Mouse (Mus musculus) midbrain, postnatal 0 days (tissue): ENCODE data around the gene Filip1l. TPM values are rescaled to one million over a fixed set of nuclear protein-coding genes. Genes with fewer than 3 reads are reported as not detected.

ENCODE experiments used
- ATAC-seq: fragments of 200-750 bp; cut with Nextera tagmentation; 2 replicates; pipeline ENCODE4 v1.8.0; 2017; ENCODE audit warnings: moderate number of reproducible peaks, mild to moderate bottlenecking, moderate TSS enrichment, moderate library complexity; ENCODE audit not compliant: low FRiP score
- DNase-seq: peaks from one replicate; pipeline ENCODE4 v3.0.0-alpha.2; 2015; ENCODE audit warnings: low spot score
- H3K27ac ChIP-seq: fragments of 300-500 bp; sonication (generic); 2 replicates; pipeline ENCODE4 v1.5.1; 2014; ENCODE audit warnings: low read depth, mild to moderate bottlenecking, low read length, mixed read lengths
- H3K27me3 ChIP-seq: fragments of 300-500 bp; sonication (generic); 2 replicates; pipeline ENCODE4 v1.6.1; 2014; ENCODE audit warnings: low read length, control low read depth, mixed read lengths; ENCODE audit not compliant: insufficient read depth
- H3K36me3 ChIP-seq: fragments of 300-500 bp; sonication (generic); 2 replicates; pipeline ENCODE4 v1.6.1; 2014; ENCODE audit warnings: low read length, control low read depth, mixed read lengths; ENCODE audit not compliant: insufficient read depth
- H3K4me1 ChIP-seq: fragments of 300-500 bp; sonication (generic); 2 replicates; pipeline ENCODE4 v1.6.1; 2014; ENCODE audit warnings: mild to moderate bottlenecking, control low read depth, antibody characterized with exemption, low read length, mixed read lengths; ENCODE audit not compliant: insufficient read depth
- H3K4me2 ChIP-seq: fragments of 300-500 bp; sonication (generic); 2 replicates; pipeline ENCODE4 v1.6.1; 2014; ENCODE audit warnings: low read depth, mild to moderate bottlenecking, low read length, mixed read lengths; ENCODE audit not compliant: poor library complexity, severe bottlenecking
- H3K4me3 ChIP-seq: fragments of 300-500 bp; sonication (generic); 2 replicates; pipeline ENCODE4 v1.5.1; 2014; ENCODE audit warnings: low read depth, mild to moderate bottlenecking, low read length, moderate library complexity
- H3K9ac ChIP-seq: fragments of 300-500 bp; sonication (generic); replicated peaks from 2 replicates; pipeline ENCODE4 v1.6.1; 2014; ENCODE audit warnings: mild to moderate bottlenecking, low read length, moderate library complexity, mixed read lengths; ENCODE audit not compliant: poor library complexity, severe bottlenecking
- H3K9me3 ChIP-seq: fragments of 300-500 bp; sonication (generic); 2 replicates; pipeline ENCODE4 v1.6.1; 2016; ENCODE audit warnings: low read length, control low read depth
- CTCF ChIP-seq: IDR thresholded peaks from 2 replicates; pipeline ENCODE4 v1.5.1; 2016; ENCODE audit warnings: antibody characterized with exemption, mild to moderate bottlenecking
- WGBS: fragments of 180-500 bp; shearing (Covaris S2); extraction: QIAGEN DNeasy Blood & Tissue Kit; methylation state at CpG from one replicate; pipeline ENCODE4 v1.1.7; 2014; 5-methylcytosine and 5-hydroxymethylcytosine counted together
- polyA plus RNA-seq: library from polyadenylated mRNA; unstranded; fragments of >200 nt; fragmentation: Nextera tagmentation; extraction: Ambion mirVana; gene quantifications from 2 replicates; pipeline ENCODE4 v1.2.1, GENCODE M21; 2015
- total RNA-seq: library from RNA; depleted of rRNA; stranded (reverse); fragments of >200 nt; gene quantifications from 2 replicates; pipeline ENCODE4 v1.2.3, GENCODE M21; 2014; rRNA removed

The Filip1l gene
- total RNA-seq, result 2.0 and 2.2 TPM in 2 replicates
- polyA plus RNA-seq, result 1.6 and 1.9 TPM in 2 replicates

DNA sequence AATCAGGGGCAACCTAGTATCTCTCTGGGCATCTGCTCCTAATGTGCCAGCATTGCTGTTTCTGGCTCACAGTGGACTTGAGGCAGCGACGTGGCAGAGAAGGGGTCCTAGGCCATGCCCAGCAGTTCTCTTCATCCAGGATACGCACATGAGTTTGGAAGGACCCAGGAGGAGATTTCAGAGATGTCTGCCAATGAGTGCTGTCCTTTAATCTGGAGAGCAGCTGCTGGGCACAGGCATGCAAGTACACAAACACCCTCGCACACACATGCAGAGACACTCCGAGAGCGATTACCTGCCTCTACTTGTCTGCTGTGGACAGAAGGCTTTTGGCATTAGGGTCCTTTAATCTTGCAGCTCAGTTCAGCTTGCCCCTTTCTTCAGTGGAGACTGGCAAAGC, at the start of gene Filip1l:
TSS of gene Filip1l (plus strand) at position 343 of the 400 bp plus-strand sequence.
- no peak for TF ChIP-seq CTCF
- DNase-seq, result no peak
- no peak within 1 kb of the TSS for H3K4me3 ChIP-seq
- H3K27me3 ChIP-seq, result no peaks in the 10 kb centered on the region
- WGBS, result 79% methylated on average over 6 of the region's 6 CpGs
- H3K9ac ChIP-seq, result no peak within 1 kb of the TSS
- H3K27ac ChIP-seq, result no peak within 1 kb of the TSS
- H3K36me3 ChIP-seq, result no peaks in the 10 kb centered on the region
- no peaks in the 10 kb centered on the region for H3K9me3 ChIP-seq
- H3K4me1 ChIP-seq, result no peaks in the 10 kb centered on the region
- ATAC-seq, result no peak; the same call in 1 of the 2 replicates
- H3K4me2 ChIP-seq, result no peak within 1 kb of the TSS

DNA sequence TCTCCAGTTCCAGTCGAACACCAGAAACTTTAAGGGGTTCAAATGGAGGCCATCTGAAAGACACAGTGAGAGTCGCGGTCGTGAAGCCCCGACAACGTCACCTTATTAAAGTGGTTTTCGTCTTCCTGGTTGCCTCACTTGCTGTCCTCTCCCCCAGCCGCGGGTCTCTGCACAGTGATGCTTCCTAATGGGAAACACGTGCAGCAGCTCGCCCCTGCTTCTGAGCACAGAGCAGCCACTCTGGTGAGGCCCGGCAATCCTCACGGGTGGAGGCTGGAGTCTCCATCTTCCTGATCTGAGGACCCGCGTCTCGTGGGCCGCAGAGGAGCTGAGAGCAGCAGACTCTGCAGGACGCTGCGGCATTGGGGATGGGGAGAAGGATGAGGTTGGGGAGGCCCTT, 49.2 kb upstream of the Filip1l start:
- WGBS, result 66% methylated on average over 19 of the region's 19 CpGs
- Histone ChIP-seq H3K27ac (no peak overlapping the region), H3K4me3 (no peak overlapping the region), H3K36me3 (no peaks in the 10 kb centered on the region), H3K9me3 (no peaks in the 10 kb centered on the region), H3K4me2 (no peak overlapping the region), H3K4me1 (no peaks in the 10 kb centered on the region), H3K27me3 (no peaks in the 10 kb centered on the region), H3K9ac (no peak overlapping the region)
- ATAC-seq (no peak), DNase-seq (no peak)
- TF ChIP-seq CTCF, result no peak

DNA sequence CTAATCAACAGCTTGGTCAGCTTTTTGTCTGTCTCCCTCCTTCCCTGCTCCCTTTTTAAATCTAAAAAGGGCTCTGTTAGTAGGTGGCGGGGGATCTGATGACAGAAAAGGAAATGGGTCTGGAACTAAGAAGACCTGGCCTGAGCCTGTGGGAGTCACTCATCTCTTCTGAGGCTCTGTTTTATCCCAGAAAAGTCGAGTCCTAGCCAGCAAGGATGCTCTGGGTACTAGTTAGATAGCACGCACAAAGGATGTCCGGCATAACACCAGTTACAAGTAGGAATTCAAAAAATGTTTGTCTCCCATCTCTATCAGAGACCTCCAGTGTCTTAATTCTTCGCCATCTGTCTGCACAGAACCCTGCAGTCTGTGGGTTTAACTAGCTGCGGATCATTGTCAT, 47.4 kb upstream of the Filip1l start:
- Histone ChIP-seq H3K27me3 (no peaks in the 10 kb centered on the region), H3K27ac (no peak overlapping the region), H3K9me3 (no peaks in the 10 kb centered on the region), H3K4me1 (no peaks in the 10 kb centered on the region), H3K36me3 (no peaks in the 10 kb centered on the region), H3K9ac (no peak overlapping the region), H3K4me3 (no peak overlapping the region), H3K4me2 (no peak overlapping the region)
- WGBS, result 83% methylated on average over 6 of the region's 6 CpGs
- ATAC-seq, result no peak
- no peak for DNase-seq
- TF ChIP-seq CTCF, result no peak

DNA sequence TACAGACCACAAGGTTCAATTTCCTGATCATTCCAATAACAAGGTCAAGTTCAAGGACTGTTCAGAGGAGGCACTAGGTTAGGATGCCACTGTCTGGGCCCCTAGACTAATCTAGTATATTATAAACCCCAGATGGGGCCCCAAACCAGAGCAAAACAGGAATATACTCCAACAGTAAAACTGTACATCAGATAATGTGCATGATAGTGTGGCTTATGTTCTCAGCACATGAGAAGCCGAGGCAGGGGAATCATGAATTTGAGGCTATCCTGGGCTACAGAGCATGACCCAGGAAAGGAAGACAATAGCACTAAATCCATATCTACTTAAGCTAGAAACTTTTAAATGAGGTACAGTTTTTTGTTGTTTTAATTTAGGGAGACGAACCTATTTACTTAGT, 40.8 kb upstream of the Filip1l start:
- no peak overlapping the region for H3K9ac ChIP-seq
- no peak overlapping the region for H3K4me3 ChIP-seq
- no peaks in the 10 kb centered on the region for H3K4me1 ChIP-seq
- no peak for ATAC-seq
- TF ChIP-seq CTCF, result no peak
- H3K27me3 ChIP-seq, result no peaks in the 10 kb centered on the region
- H3K4me2 ChIP-seq, result no peak overlapping the region
- H3K27ac ChIP-seq, result no peak overlapping the region
- H3K36me3 ChIP-seq, result no peaks in the 10 kb centered on the region
- DNase-seq, result no peak
- H3K9me3 ChIP-seq, result no peaks in the 10 kb centered on the region
- WGBS, result 89% methylated on average over 2 of the region's 2 CpGs

DNA sequence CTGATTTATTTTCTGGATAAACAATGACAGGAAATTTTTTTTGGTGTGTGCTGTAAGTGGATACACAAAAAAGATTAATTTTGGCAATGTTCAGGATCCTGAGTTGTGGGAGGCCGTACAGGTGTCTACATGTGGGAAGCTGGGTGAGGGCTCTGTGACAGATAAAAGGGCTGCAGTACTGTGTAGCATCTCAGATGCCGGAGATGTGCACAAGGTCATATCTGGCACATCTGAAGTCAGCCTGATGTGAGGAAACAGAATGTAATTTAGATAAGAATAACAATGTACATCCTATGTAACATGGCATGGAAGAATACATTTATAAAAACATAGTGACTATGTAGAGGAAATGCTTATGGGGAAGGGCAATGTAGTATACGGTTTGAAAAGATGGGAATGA, 39.4 kb upstream of the Filip1l start:
- no peak for ATAC-seq
- WGBS, result 87% methylated on average over 3 of the region's 3 CpGs

DNA sequence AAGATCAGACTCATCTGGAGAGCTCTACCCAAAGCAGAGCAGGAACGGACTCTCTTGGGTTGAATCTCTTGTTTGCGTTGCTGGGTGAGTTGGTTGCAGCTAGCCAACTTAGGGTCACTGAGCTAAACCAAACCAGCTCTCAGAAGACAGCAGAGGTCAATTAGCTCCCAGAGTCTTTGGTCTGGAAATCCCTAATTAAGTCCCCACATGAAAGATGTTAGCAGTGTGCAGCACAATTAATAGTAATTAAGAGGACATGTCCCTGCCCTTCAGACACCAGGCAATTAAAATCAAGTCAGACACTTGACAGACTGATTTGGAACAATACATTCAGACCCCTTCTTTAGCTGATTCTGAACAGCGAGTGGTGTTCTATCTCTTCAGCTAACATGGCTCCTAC, 38.7 kb upstream of the Filip1l start:
- no peak for DNase-seq
- no peaks in the 10 kb centered on the region for H3K4me1 ChIP-seq

More for the DNA sequence above, 39.4 kb upstream of the Filip1l start:
- Histone ChIP-seq H3K4me1 (no peaks in the 10 kb centered on the region), H3K4me2 (no peak overlapping the region), H3K9ac (no peak overlapping the region), H3K27me3 (no peaks in the 10 kb centered on the region), H3K27ac (no peak overlapping the region), H3K4me3 (no peak overlapping the region), H3K36me3 (no peaks in the 10 kb centered on the region), H3K9me3 (no peaks in the 10 kb centered on the region)
- DNase-seq, result no peak
- TF ChIP-seq CTCF, result no peak

More for the DNA sequence above, 38.7 kb upstream of the Filip1l start:
- 88% methylated on average over 3 of the region's 3 CpGs for WGBS
- H3K27me3 ChIP-seq, result no peaks in the 10 kb centered on the region
- H3K9ac ChIP-seq, result no peak overlapping the region
- no peak for ATAC-seq
- H3K36me3 ChIP-seq, result no peaks in the 10 kb centered on the region
- TF ChIP-seq CTCF, result no peak
- no peak overlapping the region for H3K4me3 ChIP-seq
- H3K9me3 ChIP-seq, result no peaks in the 10 kb centered on the region
- no peak overlapping the region for H3K27ac ChIP-seq
- H3K4me2 ChIP-seq, result no peak overlapping the region
